Mouse (Mus musculus): Measurements from ENCODE around the gene Ss18l1. TPM values are rescaled to one million over a fixed set of nuclear protein-coding genes. Genes with fewer than 3 reads are reported as not detected.

Ss18l1 gene
- total and polyA plus RNA-seq, 3 experiments, result 3.1 to 4.3 TPM; not detected in 1

- no peak within 1 kb of the TSS for H3K9ac ChIP-seq (ENCODE audit: control insufficient read depth, low read depth, low read length, poor library complexity, severe bottlenecking)
- TF ChIP-seq GATA1 (IDR thresholded peaks at IDR 0.05; ENCODE audit: low read depth, low read length) (no peak), MAZ (IDR thresholded peaks at IDR 0.05; ENCODE audit: low read depth, low read length) (no peak), E2F4 (IDR thresholded peaks at IDR 0.05; ENCODE audit: borderline replicate concordance, low read depth, low read length) (no peak), POLR2A (IDR thresholded peaks at IDR 0.05; ENCODE audit: control insufficient read depth in 1 of 2, insufficient read depth in 1 of 2, low read depth in 1 of 2, low read length in 2 of 2, poor library complexity in 1 of 2) (no peak), KAT2A (conservative IDR thresholded peaks at IDR 0.05; ENCODE audit: low read depth, low read length) (no peak), CHD2 (IDR thresholded peaks at IDR 0.05; ENCODE audit: low read length) (no peak), BHLHE40 (IDR thresholded peaks at IDR 0.05; ENCODE audit: borderline replicate concordance, low read depth, low read length) (no peak), EP300 (IDR thresholded peaks at IDR 0.05; ENCODE audit: low read depth in 1 of 2, low read length in 2 of 2) (no peak), MXI1 (IDR thresholded peaks at IDR 0.05; ENCODE audit: low read depth, low read length) (no peak), MAFK (IDR thresholded peaks at IDR 0.05; ENCODE audit: borderline replicate concordance, low read depth, low read length) (no peak), RCOR1 (IDR thresholded peaks at IDR 0.05; ENCODE audit: low read depth, low read length) (no peak), ZC3H11A (IDR thresholded peaks at IDR 0.05; ENCODE audit: low read depth, low read length) (no peak)
- no peak within 1 kb of the TSS for H3K27ac ChIP-seq (ENCODE audit: control insufficient read depth, low read depth, low read length)
- no peaks in the 10 kb centered on the region for H3K79me2 ChIP-seq (ENCODE audit: control insufficient read depth, insufficient read depth, low read length, poor library complexity)
- H3K4me1 ChIP-seq (ENCODE audit: control insufficient read depth in 1 of 2, insufficient read depth in 2 of 2, low read length in 2 of 2), result peaks cover 0 to 9% of the 10 kb centered on the region in 2 experiments; a peak in 2 of 4 replicates
- H3K4me3 ChIP-seq (ENCODE audit: control insufficient read depth in 1 of 2, insufficient read depth in 1 of 2, low read depth in 2 of 2, low read length in 2 of 2), result no peak within 1 kb of the TSS
- no peaks in the 10 kb centered on the region for H3K27me3 ChIP-seq (ENCODE audit: control insufficient read depth in 1 of 2, insufficient read depth in 2 of 2, low read length in 2 of 2)
- DNase-seq (ENCODE audit: low read depth, low spot score), result no peak
- no peaks in the 10 kb centered on the region for H3K9me3 ChIP-seq (replicated peaks; ENCODE audit: insufficient read depth, low read length)
- H3K36me3 ChIP-seq (ENCODE audit: control insufficient read depth in 1 of 2, insufficient read depth in 2 of 2, low read length in 2 of 2), result no peaks in the 10 kb centered on the region
Measured at GRCm38 (mm10) chr2:180103978-180104658, 61.8 kb downstream of the Ss18l1 start, which contains the start of gene Hrh3. Gene Hrh3 (minus strand): TSS chr2:180104488.

- Histone ChIP-seq H3K4me3 (ENCODE audit: control insufficient read depth in 1 of 2, insufficient read depth in 1 of 2, low read depth in 2 of 2, low read length in 2 of 2) (no peak overlapping the region), H3K27ac (ENCODE audit: control insufficient read depth, low read depth, low read length) (no peak overlapping the region), H3K9me3 (replicated peaks; ENCODE audit: insufficient read depth, low read length) (no peaks in the 10 kb centered on the region), H3K9ac (ENCODE audit: control insufficient read depth, low read depth, low read length, poor library complexity, severe bottlenecking) (no peak overlapping the region), H3K27me3 (ENCODE audit: control insufficient read depth in 1 of 2, insufficient read depth in 2 of 2, low read length in 2 of 2) (no peaks in the 10 kb centered on the region), H3K79me2 (ENCODE audit: control insufficient read depth, insufficient read depth, low read length, poor library complexity) (no peaks in the 10 kb centered on the region), H3K36me3 (ENCODE audit: control insufficient read depth in 1 of 2, insufficient read depth in 2 of 2, low read length in 2 of 2) (no peaks in the 10 kb centered on the region), H3K4me1 (ENCODE audit: control insufficient read depth in 1 of 2, insufficient read depth in 2 of 2, low read length in 2 of 2) (peaks cover 0 to 3% of the 10 kb centered on the region in 2 experiments; a peak in 1 of 4 replicates)
- no peak for DNase-seq (ENCODE audit: low read depth, low spot score)
- no peak for TF ChIP-seq CTCF (IDR thresholded peaks at IDR 0.05 in 2 of 3, conservative IDR thresholded peaks at IDR 0.05 in 1 of 3; ENCODE audit: control insufficient read depth in 1 of 3, insufficient read depth in 1 of 3, low read depth in 2 of 3, low read length in 3 of 3, poor library complexity in 1 of 3, severe bottlenecking in 1 of 3)
- no peak for TF ChIP-seq TCF12 (IDR thresholded peaks at IDR 0.05; ENCODE audit: low read depth, low read length)
- TF ChIP-seq NRF1 (IDR thresholded peaks at IDR 0.05; ENCODE audit: insufficient read depth, low read depth, low read length, poor library complexity, severe bottlenecking), result no peak
Measured at GRCm38 (mm10) chr2:180104659-180105377, 62.5 kb downstream of the Ss18l1 start.

Measured in MEL (cell line).